Mouse (Mus musculus) embryo, embryonic 10.5 days (tissue): ENCODE data around the gene Map2k1.

Experiments
- DNase-seq: peaks from one replicate; pipeline ENCODE4 v3.0.0-alpha.2; 2015; ENCODE audit warnings: low spot score

The Map2k1 gene

DNA sequence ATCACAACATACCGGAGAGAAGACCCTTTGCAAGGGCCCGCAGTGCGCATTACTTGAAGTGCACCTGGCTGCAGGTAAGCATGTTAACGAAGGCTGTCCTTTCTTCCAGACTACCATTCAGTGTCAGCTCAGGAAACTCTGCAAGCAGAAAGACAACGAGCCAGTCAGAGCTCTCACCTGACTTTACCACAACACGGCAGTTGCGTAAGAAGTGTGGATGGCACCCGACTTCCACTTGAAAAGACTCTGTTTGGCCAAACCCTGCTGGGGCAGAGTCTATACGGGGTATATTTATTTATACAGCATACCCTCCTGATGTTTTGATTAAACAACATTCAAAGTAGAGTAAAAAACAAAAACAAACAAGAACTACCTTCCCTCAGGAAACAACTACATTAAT lies 113.6 kb downstream of the Map2k1 start:
- DNase-seq: no peak

DNA sequence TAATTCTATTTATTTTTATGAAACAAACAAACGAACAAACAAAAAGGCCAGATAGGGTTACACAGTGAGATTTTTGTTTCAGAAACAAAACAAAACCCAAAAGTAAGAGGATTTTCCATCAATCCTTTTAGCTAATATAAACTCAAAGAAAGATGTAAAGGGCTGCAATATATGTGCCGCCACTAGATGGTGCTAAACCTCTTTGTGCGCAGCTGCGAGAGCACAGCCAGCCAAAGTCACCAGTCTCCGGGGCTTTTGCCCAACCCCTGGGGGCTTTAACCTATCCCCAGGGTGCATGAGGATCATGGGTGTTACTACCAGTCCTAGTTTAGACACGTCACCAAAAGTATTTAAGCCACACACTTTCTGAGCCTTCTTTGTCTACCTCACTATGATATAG lies 114.5 kb downstream of the Map2k1 start:
- peak; percentile 72 for DNase-seq
